Mouse (Mus musculus) testis, postnatal 14 days (tissue): Measurements from ENCODE around the gene Rab11fip3.

Source experiments
- DNase-seq: peaks from one replicate; pipeline ENCODE4 v3.0.0; 2021; ENCODE audit warnings: low spot score

The Rab11fip3 gene

GRCm38 (mm10) chr17:25990331-25990730 lies 79.0 kb downstream of the Rab11fip3 start:
- no peak for DNase-seq

GRCm38 (mm10) chr17:25985306-25986294 lies 83.8 kb downstream of the Rab11fip3 start, which contains the start of gene Capn15:
TSS of gene Capn15 (minus strand) at chr17:25985796.
- peak; percentile 95 for DNase-seq

GRCm38 (mm10) chr17:25984556-25985305 lies 84.6 kb downstream of the Rab11fip3 start:
- no peak for DNase-seq

GRCm38 (mm10) chr17:25984066-25984465 lies 85.3 kb downstream of the Rab11fip3 start:
- DNase-seq = no peak

- no peak for DNase-seq
Measured at GRCm38 (mm10) chr17:25982913-25983312, 86.4 kb downstream of the Rab11fip3 start.

GRCm38 (mm10) chr17:25980854-25981253 lies 88.5 kb downstream of the Rab11fip3 start:
- no peak for DNase-seq

GRCm38 (mm10) chr17:25979829-25980738 lies 89.3 kb downstream of the Rab11fip3 start:
- no peak for DNase-seq

- no peak for DNase-seq
Measured at GRCm38 (mm10) chr17:25970954-25971707, 98.2 kb downstream of the Rab11fip3 start.

GRCm38 (mm10) chr17:25970448-25970847 lies 98.9 kb downstream of the Rab11fip3 start:
- no peak for DNase-seq

- DNase-seq = no peak
Measured at GRCm38 (mm10) chr17:25968176-25968575, 101.2 kb downstream of the Rab11fip3 start.

GRCm38 (mm10) chr17:25967652-25968051 lies 101.7 kb downstream of the Rab11fip3 start:
- no peak for DNase-seq

- DNase-seq = no peak
Measured at GRCm38 (mm10) chr17:25964271-25964670, 105.1 kb downstream of the Rab11fip3 start.

GRCm38 (mm10) chr17:25962413-25962905 lies 106.9 kb downstream of the Rab11fip3 start:
- DNase-seq = no peak

GRCm38 (mm10) chr17:25961566-25961965 lies 107.8 kb downstream of the Rab11fip3 start:
- DNase-seq = no peak

- DNase-seq = no peak
Measured at GRCm38 (mm10) chr17:25959630-25960467, 109.5 kb downstream of the Rab11fip3 start.

GRCm38 (mm10) chr17:25958771-25959494 lies 110.4 kb downstream of the Rab11fip3 start:
- DNase-seq = no peak

- DNase-seq = no peak
Measured at GRCm38 (mm10) chr17:25957586-25958051, 111.7 kb downstream of the Rab11fip3 start.

- no peak for DNase-seq
Measured at GRCm38 (mm10) chr17:25956631-25957030, 112.7 kb downstream of the Rab11fip3 start.

GRCm38 (mm10) chr17:25956201-25956600 lies 113.2 kb downstream of the Rab11fip3 start:
- DNase-seq = no peak
